Mouse (Mus musculus) stomach, postnatal 0 days (tissue): ENCODE measurements at regions not wholly inside any gene's neighbourhood (a gene's known extent, or its start where the extent isn't known, plus 50 kb on each side); places are given as distances from the start of the nearest gene placed in this dataset.

Experiments used
- CTCF ChIP-seq: IDR thresholded peaks from 2 replicates; pipeline ENCODE4 v1.5.1; 2016; ENCODE audit warnings: antibody characterized with exemption, low read depth, mild to moderate bottlenecking, moderate library complexity
- EP300 ChIP-seq: optimal IDR thresholded peaks from 2 replicates; pipeline ENCODE3; 2016; ENCODE audit warnings: antibody characterized with exemption

DNA sequence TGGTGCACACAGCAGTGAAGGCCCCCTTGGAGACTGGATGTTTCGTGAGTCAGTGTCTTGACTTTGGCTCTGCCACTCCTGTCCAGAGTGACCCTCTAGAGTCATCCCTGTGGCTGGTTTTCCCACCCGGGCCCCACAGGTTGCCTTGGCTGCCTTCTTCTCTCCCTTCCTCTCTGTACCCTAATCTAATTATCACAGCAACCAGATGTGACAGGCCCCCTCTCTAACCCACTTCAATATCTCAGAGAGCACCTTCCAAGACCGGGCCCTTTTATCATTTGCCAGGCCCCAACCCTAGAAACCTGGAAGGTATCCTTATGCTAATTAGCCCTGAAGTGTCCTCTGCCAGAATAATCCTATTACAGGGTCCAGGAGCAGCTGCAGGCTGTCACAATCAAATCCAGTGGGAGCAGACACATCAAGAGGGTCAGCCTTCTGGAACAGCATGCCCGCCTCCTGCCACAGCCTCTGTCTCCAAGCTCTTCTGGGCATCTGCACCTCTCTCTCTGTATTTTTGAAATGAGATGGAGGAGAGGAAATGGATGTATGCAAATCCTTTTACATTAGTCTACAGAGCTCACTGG is 1728.4 kb upstream of the Gm6569 start:
- no peak for TF ChIP-seq CTCF
- no peak for TF ChIP-seq EP300
